Mouse (Mus musculus) 416B (cell line): ENCODE data around the gene Rbm47.

Experiments
- DNase-seq: peaks from one replicate; pipeline ENCODE4 v3.0.0; 2011; ENCODE audit warnings: low read depth

Gene Rbm47

GRCm38 (mm10) chr5:66067219-66067618, 105.7 kb downstream of the Rbm47 start:
- no peak for DNase-seq

DNA sequence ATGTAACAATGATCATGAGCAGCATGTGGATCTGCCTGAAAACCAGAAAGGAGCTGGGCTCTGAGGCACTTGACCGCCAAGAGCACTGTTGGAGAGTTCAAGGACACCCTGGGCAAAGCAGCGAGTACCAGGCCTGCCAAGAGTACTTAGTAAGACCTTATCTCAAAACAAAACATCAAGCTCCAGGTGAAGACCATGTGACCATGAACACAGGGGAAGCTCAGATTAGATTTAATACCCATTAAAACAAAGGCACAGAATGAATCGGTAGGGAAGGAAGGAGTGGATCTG, 110.0 kb downstream of the Rbm47 start:
- DNase-seq = no peak

DNA sequence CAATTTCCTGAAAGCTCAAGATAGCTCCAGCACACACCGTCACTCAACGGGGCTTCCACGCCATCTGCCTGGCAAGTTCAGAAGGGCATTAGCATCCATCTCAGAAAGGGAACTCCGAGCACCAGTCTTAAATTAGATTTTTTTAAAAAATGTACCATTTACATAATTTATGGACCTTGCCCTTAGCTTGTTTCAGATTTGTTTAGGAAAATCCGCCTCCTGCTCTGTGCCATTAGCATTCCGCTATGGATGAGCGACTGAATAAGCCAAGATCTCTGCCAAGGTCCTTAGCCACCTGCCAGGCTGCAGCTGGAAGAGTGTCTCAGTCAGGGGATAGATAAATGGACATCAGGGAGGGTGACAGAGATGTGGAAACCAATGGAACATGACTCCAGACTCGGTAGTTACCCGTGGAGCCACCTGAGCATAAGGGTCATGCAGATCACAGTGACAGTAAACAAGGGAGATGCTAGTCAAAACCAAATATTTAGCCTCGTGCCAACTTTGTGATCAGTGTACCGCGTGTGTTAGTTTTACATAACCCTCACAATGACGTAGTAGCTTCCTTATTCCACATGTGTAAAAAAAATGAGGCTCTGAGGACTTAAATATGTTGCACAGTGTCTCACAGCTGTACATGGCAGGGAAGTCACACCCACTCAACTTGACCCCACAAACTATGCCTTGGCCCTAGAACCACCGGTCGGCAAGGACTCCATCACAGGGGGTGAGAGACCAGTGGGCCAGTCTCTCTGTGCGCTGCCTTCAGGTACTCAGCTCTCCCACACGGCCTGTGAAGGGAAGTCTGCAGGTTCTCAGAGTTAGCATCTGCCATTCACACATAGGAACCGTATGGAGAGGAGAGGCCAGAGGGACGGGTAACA, 110.6 kb downstream of the Rbm47 start:
- no peak for DNase-seq

DNA sequence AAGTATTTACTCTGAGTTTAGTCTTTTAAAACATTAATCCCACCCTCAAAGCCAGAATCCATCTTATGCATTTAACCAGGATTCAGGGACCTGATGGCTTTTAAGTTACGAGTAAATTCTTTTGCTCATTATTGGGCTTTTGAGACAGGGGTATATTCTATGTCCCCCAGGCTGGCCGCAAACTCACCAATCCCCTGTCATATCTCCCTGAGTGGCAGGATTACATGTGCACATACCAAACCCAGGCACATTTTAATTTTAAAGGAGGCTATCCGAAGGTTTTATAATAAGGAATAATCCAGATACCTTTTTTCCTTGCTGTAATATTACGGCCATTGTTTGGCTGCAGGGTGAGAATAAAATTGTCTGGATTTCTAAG, 111.3 kb downstream of the Rbm47 start:
- DNase-seq = no peak

DNA sequence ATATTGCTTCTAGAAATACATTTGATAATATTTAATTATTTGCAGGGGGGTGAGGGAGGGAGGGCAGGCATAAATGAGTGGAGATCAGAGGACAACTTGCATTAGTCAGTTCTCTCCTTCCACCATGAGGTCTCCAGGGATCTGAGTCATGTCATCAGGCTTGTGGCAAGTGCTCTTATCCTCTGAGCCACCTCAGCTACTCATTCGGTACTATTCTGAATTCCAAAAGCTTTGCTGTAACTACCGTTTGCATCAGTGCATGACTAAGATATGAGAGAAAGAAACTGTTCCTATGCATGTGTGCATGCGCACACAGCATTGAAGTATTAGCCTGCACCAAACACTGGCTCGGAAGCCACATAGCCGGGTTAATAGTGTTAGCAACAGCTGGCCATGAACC, 114.1 kb downstream of the Rbm47 start:
- DNase-seq = peak; percentile 79

DNA sequence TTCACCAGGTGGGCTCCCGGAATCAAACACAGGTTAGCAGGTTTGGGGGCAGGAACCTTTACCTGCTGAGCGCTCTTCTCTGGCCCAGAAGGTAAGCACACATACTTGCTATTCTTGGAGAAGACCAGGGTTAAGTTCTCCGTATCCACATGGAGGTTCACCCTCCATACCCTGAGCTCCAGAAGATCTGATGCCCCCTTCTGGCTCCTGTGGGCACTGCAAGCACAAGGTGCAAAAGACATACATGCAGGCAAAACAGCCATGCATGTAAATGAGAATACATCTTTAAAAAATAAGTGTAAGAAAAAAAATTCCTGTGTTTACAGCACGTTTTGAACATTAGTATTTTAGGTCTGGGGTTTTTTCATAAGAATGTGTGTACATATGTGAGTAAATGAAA, 116.2 kb downstream of the Rbm47 start:
- peak; percentile 41 for DNase-seq

GRCm38 (mm10) chr5:66054394-66054793, 118.5 kb downstream of the Rbm47 start:
- DNase-seq = no peak

DNA sequence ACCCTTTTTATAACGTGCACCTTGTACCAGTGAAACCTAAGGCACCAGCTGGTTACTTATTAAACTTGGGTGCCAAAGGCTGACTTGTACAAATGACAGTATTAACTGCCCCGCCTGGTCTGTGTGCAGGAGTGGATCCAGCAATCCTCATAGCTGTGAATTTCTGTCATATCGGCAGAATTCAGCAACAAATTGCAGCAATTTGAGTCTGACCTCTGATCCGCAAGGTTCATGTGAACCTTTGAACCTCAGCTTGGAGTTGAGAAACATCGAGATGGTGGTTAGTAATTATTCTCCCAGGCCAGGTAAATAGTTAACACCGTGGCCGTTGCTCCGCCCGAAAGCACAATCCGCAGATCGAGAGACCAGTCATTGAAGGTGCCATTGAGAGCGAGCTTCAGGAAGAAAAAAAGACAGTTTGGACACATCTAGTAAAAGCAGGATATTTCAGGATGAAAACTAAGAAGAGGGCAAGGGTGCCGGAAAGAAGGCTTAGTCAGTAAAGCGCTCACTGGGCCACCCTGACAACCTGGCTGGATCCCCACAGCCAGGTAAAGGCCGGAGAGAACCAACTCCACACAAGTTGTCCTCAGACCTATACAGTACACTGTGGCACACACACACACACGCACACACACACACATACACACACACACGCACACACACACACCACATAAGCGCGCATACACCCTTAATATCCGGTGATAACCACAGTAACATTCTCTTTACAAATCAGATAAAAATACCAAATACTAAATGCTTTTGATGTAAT, 120.0 kb downstream of the Rbm47 start:
- DNase-seq = no peak

GRCm38 (mm10) chr5:66050841-66051240, 122.1 kb downstream of the Rbm47 start:
- no peak for DNase-seq

- peak; percentile 46 for DNase-seq
Observed at GRCm38 (mm10) chr5:66046356-66046755, 126.6 kb downstream of the Rbm47 start.

- DNase-seq = no peak
Observed at GRCm38 (mm10) chr5:66043897-66044296, 129.0 kb downstream of the Rbm47 start.

GRCm38 (mm10) chr5:66042651-66043340, 130.1 kb downstream of the Rbm47 start:
- no peak for DNase-seq

GRCm38 (mm10) chr5:66040744-66041279, 132.1 kb downstream of the Rbm47 start:
- no peak for DNase-seq

- DNase-seq = no peak
Observed at GRCm38 (mm10) chr5:66039813-66040212, 133.1 kb downstream of the Rbm47 start.

GRCm38 (mm10) chr5:66037066-66037465, 135.9 kb downstream of the Rbm47 start:
- DNase-seq = no peak

DNA sequence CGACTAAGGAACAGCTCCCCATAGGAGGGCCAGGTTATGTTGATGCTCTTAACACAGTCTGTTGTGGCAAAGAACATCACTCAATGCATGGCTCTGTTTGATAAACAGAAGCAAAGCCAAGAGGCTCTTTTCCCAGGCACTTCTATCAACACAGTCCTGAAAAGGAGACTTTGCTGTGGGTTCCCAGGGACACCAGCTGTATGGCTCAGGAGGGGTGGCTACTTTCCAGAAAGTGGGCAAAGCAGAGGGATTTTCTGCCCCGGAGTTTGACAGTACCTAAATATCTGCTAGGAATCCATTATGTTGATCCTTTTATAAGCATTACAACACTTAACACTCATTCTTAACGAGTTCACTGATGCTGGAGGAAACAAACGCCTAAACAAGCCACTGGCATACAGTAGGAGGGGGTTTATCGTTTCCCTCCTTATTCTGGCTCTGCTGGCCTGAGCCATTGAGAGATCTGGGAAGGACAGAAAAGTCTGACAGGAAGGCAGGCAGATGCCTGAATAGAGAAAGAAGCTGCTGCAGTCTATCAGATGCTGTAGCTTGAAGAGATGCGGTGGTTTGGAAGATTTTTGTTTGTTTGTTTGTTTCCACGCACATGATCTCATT, 136.4 kb downstream of the Rbm47 start:
- no peak for DNase-seq

DNA sequence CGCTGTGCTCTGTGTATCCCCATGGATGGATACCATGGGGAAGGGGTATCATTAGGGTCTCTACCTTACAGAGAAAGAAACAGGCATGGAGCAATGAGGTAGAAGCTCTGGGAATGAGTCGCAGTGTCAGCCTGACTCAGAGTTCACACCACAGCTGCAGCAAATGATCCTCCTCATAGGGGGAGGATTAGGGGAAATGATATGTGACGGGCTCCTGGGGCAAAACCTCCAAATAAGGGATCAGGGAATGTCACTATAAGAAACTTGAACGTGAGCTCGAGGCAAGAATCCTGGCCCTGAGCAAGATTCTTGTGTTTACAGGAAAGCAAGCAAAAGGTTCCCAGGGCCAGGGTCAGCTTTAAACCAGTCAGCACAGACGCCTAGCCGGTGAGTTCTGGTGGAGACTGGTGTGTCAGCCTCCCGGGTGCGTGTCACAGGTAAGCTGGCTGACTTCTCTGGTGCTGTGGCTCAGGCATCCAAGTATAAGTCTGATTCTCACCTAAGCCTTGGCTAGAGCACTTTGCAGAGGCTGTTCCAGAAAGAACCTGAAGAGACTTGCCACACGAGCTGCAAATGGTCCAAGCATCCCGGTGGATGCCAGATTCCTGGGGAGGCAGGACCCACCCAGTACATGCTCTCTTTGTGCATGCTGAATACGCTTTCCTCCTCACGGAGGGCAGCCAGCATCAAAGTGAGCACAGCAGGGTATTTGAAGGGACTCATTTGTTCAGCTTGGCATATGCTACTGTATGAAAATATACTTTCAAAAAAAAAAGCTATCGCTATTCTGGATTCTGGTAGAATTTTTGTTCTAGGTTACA, 138.3 kb downstream of the Rbm47 start:
- DNase-seq = no peak

DNA sequence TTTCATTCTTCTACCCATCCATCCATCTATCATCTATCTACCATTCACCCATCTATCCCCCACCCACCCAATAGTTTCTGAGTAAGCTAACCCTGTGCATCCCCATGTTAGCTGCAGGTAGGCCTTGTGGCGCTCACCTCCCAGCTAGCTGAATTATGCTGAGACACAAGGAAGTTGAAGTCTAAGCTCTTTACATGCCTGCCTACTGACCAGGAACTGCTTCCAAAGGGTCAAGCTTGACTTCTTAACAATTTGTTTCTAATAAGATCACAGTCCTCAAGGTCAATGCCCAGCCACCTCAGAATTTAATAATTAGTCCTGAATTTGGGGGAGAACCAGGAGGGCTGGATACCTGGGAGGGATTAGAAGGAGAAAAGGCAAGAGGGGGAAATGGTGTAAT, 140.1 kb downstream of the Rbm47 start:
- DNase-seq = no peak

DNA sequence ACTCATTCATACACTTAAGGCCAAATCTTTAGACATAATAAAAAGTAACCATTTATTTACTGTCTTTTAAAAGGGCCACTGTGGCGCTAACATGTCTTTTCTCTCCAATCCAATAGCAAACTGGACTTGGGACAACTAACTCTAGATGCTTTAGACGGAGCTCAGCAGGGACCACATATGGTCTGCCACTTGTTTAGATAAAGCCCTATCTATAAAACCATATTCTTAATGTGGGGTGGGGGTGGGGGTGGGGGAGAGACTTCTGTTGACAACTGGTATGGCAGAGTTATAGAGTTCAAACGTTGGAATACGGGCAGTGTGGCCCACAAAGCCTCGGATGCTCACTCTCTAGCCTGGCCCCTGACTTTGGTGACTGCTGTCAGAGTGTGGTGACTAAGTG, 141.2 kb downstream of the Rbm47 start:
- no peak for DNase-seq

DNA sequence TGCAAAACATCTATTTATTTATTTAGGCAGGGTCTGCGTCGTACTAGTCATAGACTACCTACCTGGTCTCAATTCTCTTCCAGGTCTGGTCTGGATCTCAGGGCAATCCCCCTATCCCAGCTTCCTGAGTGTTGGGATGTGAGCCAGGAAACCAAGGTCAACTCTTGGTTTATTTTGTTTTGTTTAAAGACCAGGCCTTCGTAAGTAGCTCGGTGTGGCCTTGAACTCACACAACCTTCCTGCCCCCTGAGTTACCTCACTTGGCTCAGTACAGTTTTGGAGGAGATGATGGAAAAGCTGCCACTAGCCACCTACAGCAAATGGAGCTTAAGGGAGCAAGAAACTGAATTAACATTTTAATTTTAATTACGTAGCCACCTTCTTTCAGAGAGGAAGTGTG, 144.7 kb downstream of the Rbm47 start:
- no peak for DNase-seq

- no peak for DNase-seq
Observed at GRCm38 (mm10) chr5:66027206-66027605, 145.7 kb downstream of the Rbm47 start.
